Mouse (Mus musculus) CH12.LX (cell line): ENCODE measurements around the gene Lrrc75b.

Experiments used
- CTCF ChIP-seq, 2 experiments: IDR thresholded peaks in 1 of 2; conservative IDR thresholded peaks in 1 of 2; 2 replicates each; pipeline ENCODE4 v1.5.1; 2011 to 2012; ENCODE audit warnings: low read depth in 2 of 2, low read length in 2 of 2, improper control_type of control experiment in 1 of 2, inconsistent platforms in 1 of 2, mild to moderate bottlenecking in 1 of 2, moderate library complexity in 1 of 2
- EP300 ChIP-seq: IDR thresholded peaks from 2 replicates; pipeline ENCODE4 v1.6.1; 2011; ENCODE audit warnings: low read length, improper control_type of control experiment
- KAT2A ChIP-seq: IDR thresholded peaks from 2 replicates; pipeline ENCODE4 v1.6.1; 2012; ENCODE audit warnings: low read length, improper control_type of control experiment, inconsistent platforms; ENCODE audit not compliant: insufficient replicate concordance
- MAFK ChIP-seq: IDR thresholded peaks from 2 replicates; pipeline ENCODE4 v1.6.1; 2011; ENCODE audit warnings: low read length, improper control_type of control experiment; ENCODE audit not compliant: insufficient replicate concordance
- NRF1 ChIP-seq: IDR thresholded peaks from 2 replicates; pipeline ENCODE4 v1.6.1; 2014; ENCODE audit warnings: low read depth, mild to moderate bottlenecking, inconsistent platforms, low read length, improper control_type of control experiment, moderate library complexity
- POLR2A ChIP-seq: IDR thresholded peaks from 2 replicates; pipeline ENCODE4 v1.6.1; 2011; ENCODE audit warnings: low read depth, mild to moderate bottlenecking, improper control_type of control experiment, low read length
- POLR2AphosphoS2 ChIP-seq: IDR thresholded peaks from 2 replicates; pipeline ENCODE4 v1.6.1; 2011; ENCODE audit warnings: low read depth, low read length, improper control_type of control experiment
- SIN3A ChIP-seq: IDR thresholded peaks from 2 replicates; pipeline ENCODE4 v1.6.1; 2012; ENCODE audit warnings: low read length, improper control_type of control experiment, inconsistent platforms
- UBTF ChIP-seq: IDR thresholded peaks from 2 replicates; pipeline ENCODE4 v1.6.1; 2012; ENCODE audit warnings: low read depth, mild to moderate bottlenecking, inconsistent platforms, low read length, improper control_type of control experiment, moderate library complexity
- USF2 ChIP-seq: conservative IDR thresholded peaks from 2 replicates; pipeline ENCODE4 v1.6.1; 2011; ENCODE audit warnings: low read depth, low read length, improper control_type of control experiment
- ZC3H11A ChIP-seq: IDR thresholded peaks from 2 replicates; pipeline ENCODE4 v1.6.1; 2012; ENCODE audit warnings: low read depth, mild to moderate bottlenecking, inconsistent platforms, low read length, improper control_type of control experiment

DNA sequence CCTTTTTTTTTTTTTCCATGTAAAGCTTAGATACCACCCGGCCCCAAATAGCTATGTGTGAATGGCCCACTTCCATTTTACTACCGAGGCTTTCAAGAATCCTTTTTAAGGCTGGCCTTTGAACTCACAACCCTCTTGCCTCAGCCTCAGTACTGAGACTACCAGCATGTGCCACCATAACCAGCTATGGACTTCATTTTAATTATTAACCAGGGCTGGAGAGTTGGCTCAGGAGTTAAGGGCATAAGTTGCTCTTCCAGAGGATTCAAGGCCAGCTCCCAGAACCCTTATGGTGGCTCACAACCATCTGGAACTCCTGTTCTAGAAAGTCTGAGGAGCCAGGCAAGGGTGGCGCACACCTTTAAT is 55.0 kb downstream of the Lrrc75b start:
- TF ChIP-seq NRF1 (no peak), CTCF (conservative IDR thresholded peaks at IDR 0.05 in 1 of 2, IDR thresholded peaks at IDR 0.05 in 1 of 2; ENCODE audit: low read depth in 2 of 2, low read length in 2 of 2) (no peak), KAT2A (no peak), MAFK (no peak), USF2 (no peak), UBTF (no peak), POLR2A (no peak), ZC3H11A (no peak), EP300 (no peak), SIN3A (no peak), POLR2AphosphoS2 (no peak)
